Mouse (Mus musculus) kidney, adult 2 months (tissue): Measurements from ENCODE around the gene Gjc1. TPM values are rescaled to one million over a fixed set of nuclear protein-coding genes. Genes with fewer than 3 reads are reported as not detected.

ENCODE experiments used
- DNase-seq: peaks from one replicate; pipeline ENCODE4 v3.0.0; 2021
- H3K27ac ChIP-seq: fragments of 200-500 bp; 2 replicates; pipeline ENCODE4 v1.5.1; 2012; ENCODE audit warnings: low read depth, low read length, control low read depth, inconsistent platforms; ENCODE audit not compliant: insufficient read depth
- H3K27me3 ChIP-seq: fragments of 200-500 bp; replicated peaks from 2 replicates; pipeline ENCODE4 v1.6.1; 2012; ENCODE audit warnings: mild to moderate bottlenecking, moderate library complexity, low read length, inconsistent platforms; ENCODE audit not compliant: control insufficient read depth, insufficient read depth
- H3K36me3 ChIP-seq: fragments of 200-500 bp; 2 replicates; pipeline ENCODE4 v1.6.1; 2012; ENCODE audit warnings: mild to moderate bottlenecking, moderate library complexity, low read length, inconsistent platforms; ENCODE audit not compliant: control insufficient read depth, insufficient read depth
- H3K4me1 ChIP-seq: fragments of 200-500 bp; 2 replicates; pipeline ENCODE4 v1.6.1; 2011; ENCODE audit warnings: low read length; ENCODE audit not compliant: control insufficient read depth, insufficient read depth
- H3K4me3 ChIP-seq: fragments of 200-500 bp; 2 replicates; pipeline ENCODE4 v1.5.1; 2011; ENCODE audit warnings: mild to moderate bottlenecking, low read depth, low read length, control low read depth; ENCODE audit not compliant: insufficient read depth
- CTCF ChIP-seq: fragments of 200-500 bp; conservative IDR thresholded peaks from 2 replicates; pipeline ENCODE4 v1.5.1; 2011; ENCODE audit warnings: low read depth, mild to moderate bottlenecking, control low read depth, low read length, moderate library complexity, mixed read lengths; ENCODE audit not compliant: insufficient read depth, insufficient read length
- POLR2A ChIP-seq: fragments of 200-500 bp; IDR thresholded peaks from one replicate; pipeline ENCODE4 v1.6.1; 2011; ENCODE audit warnings: low read depth, low read length, control low read depth
- WGBS: fragments of 180-500 bp; shearing (Covaris S2); methylation state at CpG from one replicate; pipeline ENCODE4 v1.1.7; 2018; 5-methylcytosine and 5-hydroxymethylcytosine counted together
- polyA plus RNA-seq: library from polyadenylated mRNA; depleted of rRNA; stranded (reverse); fragments of >200 nt; gene quantifications from 2 replicates; pipeline ENCODE4 v1.2.3, GENCODE M21; 2012

Gene Gjc1
- polyA plus RNA-seq, 1 experiment = 5.1 TPM

DNA sequence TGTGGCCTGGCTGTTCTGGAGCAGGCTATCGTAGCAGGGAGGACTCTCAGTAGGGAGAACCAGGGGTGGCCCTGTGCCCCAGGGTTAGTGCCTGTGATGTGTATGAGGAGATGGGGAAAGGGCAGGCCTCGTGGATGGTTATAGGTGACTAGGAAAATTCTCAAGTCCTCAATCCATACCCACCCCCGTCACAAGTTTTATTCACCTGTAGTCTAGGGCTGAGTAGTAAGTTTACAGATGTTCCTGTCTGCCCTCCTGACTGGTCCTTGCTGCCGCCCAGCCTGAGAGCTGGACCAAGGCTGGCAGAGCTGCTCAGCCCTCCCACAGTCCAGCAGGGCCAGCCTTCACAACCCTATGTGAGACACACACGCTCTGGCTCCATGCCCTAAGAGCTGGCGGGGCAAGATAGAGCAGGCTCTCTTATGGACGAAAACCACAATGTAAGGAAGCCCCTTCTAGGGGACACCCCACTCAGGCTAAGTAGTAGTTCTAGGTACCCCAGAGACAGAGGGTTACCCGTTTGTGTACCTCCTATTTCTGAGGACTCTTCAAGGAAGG is 40.3 kb downstream of the Gjc1 start:
- Histone ChIP-seq H3K27ac (no peak overlapping the region), H3K27me3 (no peaks in the 10 kb centered on the region)

DNA sequence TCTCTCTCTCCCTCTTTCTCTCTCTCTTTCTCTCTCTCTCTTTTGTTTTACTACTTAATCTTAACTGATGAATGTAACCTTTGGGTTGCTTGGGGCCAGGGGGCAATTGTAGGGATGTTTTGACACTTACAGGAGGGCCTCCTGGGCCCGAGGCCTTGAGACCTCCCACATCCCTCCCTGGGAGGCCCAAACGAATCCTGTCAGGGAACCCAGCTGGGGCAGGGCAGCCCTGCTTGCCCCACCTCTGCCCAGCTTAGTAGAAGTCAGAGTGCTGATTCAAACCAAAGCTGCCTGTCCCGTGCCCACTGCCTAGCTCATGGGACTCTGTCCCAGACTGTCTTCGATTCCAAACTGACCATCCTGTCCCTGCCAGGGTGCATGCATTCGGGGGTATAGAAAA is 40.9 kb downstream of the Gjc1 start:
- Histone ChIP-seq H3K27me3 (no peaks in the 10 kb centered on the region), H3K4me1 (no peaks in the 10 kb centered on the region), H3K27ac (no peak overlapping the region), H3K4me3 (no peak overlapping the region), H3K36me3 (no peaks in the 10 kb centered on the region)
- no peak for TF ChIP-seq CTCF
- TF ChIP-seq POLR2A = no peak
- WGBS = 58% methylated on average over 5 of the region's 5 CpGs
- no peak for DNase-seq

More for the DNA sequence above, 40.3 kb downstream of the Gjc1 start:
- no peaks in the 10 kb centered on the region for H3K36me3 ChIP-seq
- 93% methylated on average over 8 of the region's 8 CpGs for WGBS
- no peaks in the 10 kb centered on the region for H3K4me1 ChIP-seq
- TF ChIP-seq CTCF (no peak), POLR2A (no peak)
- DNase-seq = no peak
- no peak overlapping the region for H3K4me3 ChIP-seq

GRCm38 (mm10) chr11:102778165-102778564 is 41.3 kb downstream of the Gjc1 start:
- Histone ChIP-seq H3K4me3 (no peak overlapping the region), H3K36me3 (no peaks in the 10 kb centered on the region), H3K27me3 (no peaks in the 10 kb centered on the region), H3K4me1 (no peaks in the 10 kb centered on the region), H3K27ac (no peak overlapping the region)
- 65% methylated on average over 14 of the region's 14 CpGs for WGBS
- no peak for DNase-seq
- TF ChIP-seq POLR2A (no peak), CTCF (no peak)

DNA sequence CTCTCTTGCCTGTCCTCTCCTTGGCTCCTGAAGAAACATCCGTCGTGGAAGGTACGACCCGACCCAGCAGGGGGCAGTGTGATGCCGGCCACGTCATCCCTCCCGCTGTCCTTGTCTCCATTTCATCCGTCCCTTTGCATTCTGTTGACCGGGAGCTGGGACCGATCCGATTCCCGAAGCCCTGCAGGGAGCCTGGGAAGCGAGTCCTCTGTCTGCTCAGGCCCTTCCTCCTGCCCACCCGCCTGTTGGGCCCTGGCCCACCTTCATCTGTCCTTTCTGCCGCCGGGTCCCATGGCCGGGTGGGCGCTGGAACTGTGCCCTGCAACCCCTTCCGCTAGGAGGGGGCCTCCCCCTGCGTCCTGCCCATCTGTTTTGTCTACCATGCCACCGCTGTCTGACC is 41.9 kb downstream of the Gjc1 start:
- WGBS = 10% methylated on average over 21 of the region's 21 CpGs
- Histone ChIP-seq H3K4me3 (no peak overlapping the region), H3K27me3 (no peaks in the 10 kb centered on the region), H3K27ac (no peak overlapping the region), H3K36me3 (no peaks in the 10 kb centered on the region), H3K4me1 (no peaks in the 10 kb centered on the region)
- TF ChIP-seq CTCF = peak; percentile 89
- TF ChIP-seq POLR2A = no peak
- DNase-seq = peak; percentile 86

DNA sequence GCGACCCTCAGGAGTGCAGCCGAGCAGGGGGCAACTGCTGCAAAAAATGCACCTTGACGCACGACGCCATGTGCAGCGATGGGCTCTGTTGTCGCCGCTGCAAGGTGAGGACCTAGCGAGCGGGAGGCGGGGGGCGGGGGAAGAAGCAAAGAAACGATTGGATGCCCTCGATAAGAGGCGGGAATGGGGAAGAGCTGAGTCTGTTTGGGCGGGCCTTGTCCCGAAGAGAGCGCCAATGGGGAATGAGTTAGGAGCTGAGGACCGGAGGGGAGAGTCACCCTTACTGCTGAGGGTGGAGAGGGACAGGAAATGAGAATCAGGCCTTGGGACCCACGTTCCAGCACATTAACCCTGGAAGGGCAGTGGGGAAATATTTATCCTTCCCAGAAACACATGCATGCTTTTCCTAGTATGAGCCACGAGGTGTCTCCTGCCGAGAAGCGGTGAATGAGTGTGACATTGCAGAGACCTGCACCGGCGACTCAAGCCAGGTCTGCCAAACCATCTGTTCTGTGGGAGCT is 44.8 kb downstream of the Gjc1 start:
- Histone ChIP-seq H3K4me1 (no peaks in the 10 kb centered on the region), H3K4me3 (peak overlapping the region; percentile 44), H3K27me3 (no peaks in the 10 kb centered on the region), H3K27ac (peak overlapping the region; percentile 26; the same call in 1 of the 2 replicates), H3K36me3 (no peaks in the 10 kb centered on the region)
- 1% methylated on average over 24 of the region's 25 CpGs for WGBS
- peak; percentile 93 for DNase-seq
- no peak for TF ChIP-seq POLR2A
- peak; percentile 46 for TF ChIP-seq CTCF

DNA sequence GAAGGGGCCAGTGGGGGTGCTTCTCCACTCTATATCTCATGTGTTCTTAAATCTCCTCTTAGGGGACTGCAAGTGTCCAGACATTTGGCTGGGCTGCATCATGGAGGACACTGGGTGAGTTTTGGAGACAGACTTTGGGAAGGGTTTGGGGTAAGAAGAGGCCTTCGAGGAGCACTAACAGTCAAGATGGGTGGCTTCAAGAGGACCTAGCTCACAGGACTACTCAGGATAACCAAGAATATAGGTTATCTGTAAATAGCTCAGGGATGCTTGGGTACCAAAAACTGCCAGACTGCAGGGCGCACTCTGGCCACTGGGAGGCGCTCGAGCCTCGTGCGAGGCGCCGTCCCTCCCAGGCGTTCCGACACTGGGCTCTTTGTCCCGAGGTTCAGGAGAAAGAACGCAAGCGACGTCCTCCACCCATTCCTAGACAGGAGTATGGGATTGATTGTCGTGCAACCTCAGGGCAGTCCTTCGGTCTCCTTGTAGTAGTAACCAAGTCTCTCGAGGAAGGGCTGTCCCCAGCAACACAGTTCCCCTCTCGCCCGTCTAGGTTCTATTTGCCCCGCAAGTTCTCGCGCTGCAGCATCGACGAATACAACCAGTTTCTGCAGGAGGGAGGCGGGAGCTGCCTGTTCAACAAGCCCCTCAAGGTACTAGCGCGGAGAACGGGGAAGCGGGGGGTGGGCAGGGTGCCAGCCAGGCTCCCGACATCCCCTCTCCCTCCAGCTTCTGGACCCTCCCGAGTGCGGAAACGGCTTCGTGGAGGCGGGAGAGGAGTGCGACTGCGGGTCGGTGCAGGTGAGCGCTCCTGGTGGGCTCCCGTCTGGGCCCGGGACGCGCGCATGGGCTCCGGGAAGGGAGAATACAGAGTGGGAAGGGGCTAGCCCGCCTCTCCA is 45.5 kb downstream of the Gjc1 start:
- 1% methylated on average over 46 of the region's 46 CpGs for WGBS
- Histone ChIP-seq H3K27me3 (no peaks in the 10 kb centered on the region), H3K27ac (peak overlapping the region; percentile 26; the same call in 1 of the 2 replicates), H3K4me3 (peak overlapping the region; percentile 44), H3K4me1 (no peaks in the 10 kb centered on the region), H3K36me3 (no peaks in the 10 kb centered on the region)
- DNase-seq = peak; percentile 84
- TF ChIP-seq POLR2A = no peak
- peak; percentile 97 for TF ChIP-seq CTCF
